Mouse (Mus musculus) gastrocnemius, postnatal 4 days (tissue): ENCODE data around the gene Rab44. TPM values are rescaled to one million over a fixed set of nuclear protein-coding genes. Genes with fewer than 3 reads are reported as not detected.
"Not testable (repeated sequence)": the region's sequence is repeated elsewhere in the genome, so short reads cannot be mapped to it uniquely, and the experiment has no call there.

ENCODE experiments used
- DNase-seq, 2 experiments: peaks; one replicate each; pipeline ENCODE4 v3.0.0; 2021 to 2022; ENCODE audit warnings: low spot score in 2 of 2, mixed read lengths in 2 of 2
- long read RNA-seq, 2 experiments: library from polyadenylated mRNA; stranded (forward); transcript quantifications; one replicate each; pipeline ENCODE4 v2.0.0; 2021
- total RNA-seq, 2 experiments: library from RNA; stranded (reverse); gene quantifications; 2 replicates each; pipeline ENCODE4 v1.2.3; 2021

Gene Rab44
- 1 to 10 TPM; 1.8 to 2.3 TPM for total RNA-seq
- long read RNA-seq, experiment 1, partial matches to known transcripts = 0 of 1 reads
- long read RNA-seq, experiment 1, other reads (novel, unspliced or antisense) = 0 of 1 reads
- long read RNA-seq, experiment 2, partial matches to known transcripts = 1 of 4 reads
- long read RNA-seq, experiment 2, other reads (novel, unspliced or antisense) = 3 of 4 reads

GRCm38 (mm10) chr17:29113591-29114352, at the start of gene Rab44:
Gene Rab44, plus strand, starts transcription at chr17:29114145.
- no peak for DNase-seq

GRCm38 (mm10) chr17:29065245-29065940, 48.6 kb upstream of the Rab44 start:
- no peak for DNase-seq

GRCm38 (mm10) chr17:29065971-29066370, 48.0 kb upstream of the Rab44 start:
- no peak for DNase-seq

GRCm38 (mm10) chr17:29067416-29067815, 46.5 kb upstream of the Rab44 start:
- DNase-seq = not testable (repeated sequence)

- DNase-seq = no peak
Observed at GRCm38 (mm10) chr17:29067847-29068246, 46.1 kb upstream of the Rab44 start.

GRCm38 (mm10) chr17:29069063-29069462, 44.9 kb upstream of the Rab44 start:
- DNase-seq = no peak

GRCm38 (mm10) chr17:29071820-29072219, 42.1 kb upstream of the Rab44 start:
- no peak for DNase-seq

GRCm38 (mm10) chr17:29072701-29073307, 41.1 kb upstream of the Rab44 start:
- DNase-seq = no peak

- no peak for DNase-seq
Observed at GRCm38 (mm10) chr17:29073313-29073712, 40.6 kb upstream of the Rab44 start.

- no peak for DNase-seq
Observed at GRCm38 (mm10) chr17:29074085-29074484, 39.9 kb upstream of the Rab44 start.

- DNase-seq = no peak
Observed at GRCm38 (mm10) chr17:29076235-29076634, 37.7 kb upstream of the Rab44 start.

GRCm38 (mm10) chr17:29077786-29078509, 36.0 kb upstream of the Rab44 start:
- DNase-seq = peak in 1 of 2 experiments; percentile 50

GRCm38 (mm10) chr17:29078519-29079383, 35.2 kb upstream of the Rab44 start:
- peak in 1 of 2 experiments; percentile 54 for DNase-seq

- DNase-seq = no peak
Observed at GRCm38 (mm10) chr17:29080758-29081617, 33.0 kb upstream of the Rab44 start.

- DNase-seq = no peak
Observed at GRCm38 (mm10) chr17:29081618-29082381, 32.1 kb upstream of the Rab44 start.

GRCm38 (mm10) chr17:29083586-29083985, 30.4 kb upstream of the Rab44 start:
- no peak for DNase-seq

GRCm38 (mm10) chr17:29084656-29085055, 29.3 kb upstream of the Rab44 start:
- no peak for DNase-seq

GRCm38 (mm10) chr17:29085266-29085665, 28.7 kb upstream of the Rab44 start:
- no peak for DNase-seq
